Mouse (Mus musculus) hindbrain, embryonic 13.5 days (tissue): ENCODE results near the gene Fbf1. TPM values are rescaled to one million over a fixed set of nuclear protein-coding genes. Genes with fewer than 3 reads are reported as not detected.

Source experiments
- ATAC-seq: fragments of 200-750 bp; cut with Nextera tagmentation; 2 replicates; pipeline ENCODE4 v1.8.0; 2017; ENCODE audit warnings: moderate TSS enrichment; ENCODE audit not compliant: low FRiP score
- H3K27ac ChIP-seq: fragments of 300-500 bp; sonication (generic); 2 replicates; pipeline ENCODE4 v1.5.1; 2015; ENCODE audit warnings: inconsistent platforms, mild to moderate bottlenecking, moderate library complexity
- H3K27me3 ChIP-seq: fragments of 300-500 bp; sonication (generic); 2 replicates; pipeline ENCODE4 v1.6.1; 2015; ENCODE audit warnings: mild to moderate bottlenecking, inconsistent platforms
- H3K36me3 ChIP-seq: fragments of 300-500 bp; sonication (generic); 2 replicates; pipeline ENCODE4 v1.6.1; 2015; ENCODE audit warnings: mild to moderate bottlenecking, inconsistent platforms
- H3K4me1 ChIP-seq: fragments of 300-500 bp; sonication (generic); replicated peaks from 2 replicates; pipeline ENCODE4 v1.6.1; 2015; ENCODE audit warnings: inconsistent platforms
- H3K4me2 ChIP-seq: fragments of 300-500 bp; sonication (generic); 2 replicates; pipeline ENCODE4 v1.6.1; 2015; ENCODE audit warnings: inconsistent platforms, mild to moderate bottlenecking, moderate library complexity
- H3K4me3 ChIP-seq: fragments of 300-500 bp; sonication (generic); 2 replicates; pipeline ENCODE4 v1.5.1; 2015; ENCODE audit warnings: mild to moderate bottlenecking, inconsistent platforms
- H3K9ac ChIP-seq: fragments of 300-500 bp; sonication (generic); 2 replicates; pipeline ENCODE4 v1.6.1; 2015; ENCODE audit warnings: mild to moderate bottlenecking, inconsistent platforms
- H3K9me3 ChIP-seq: fragments of 300-500 bp; sonication (generic); 2 replicates; pipeline ENCODE4 v1.6.1; 2016; ENCODE audit warnings: inconsistent platforms
- WGBS: fragments of 180-500 bp; shearing (Covaris S2); methylation state at CpG from one replicate; pipeline ENCODE4 v1.1.7; 2015; 5-methylcytosine and 5-hydroxymethylcytosine counted together
- polyA plus RNA-seq: library from polyadenylated mRNA; unstranded; fragments of >200 nt; fragmentation: Nextera tagmentation; extraction: Ambion mirVana; gene quantifications from 2 replicates; pipeline ENCODE4 v1.2.1, GENCODE M21; 2015

Gene Fbf1
- polyA plus RNA-seq, 1 experiment from 2014 or later: 64.4 TPM

GRCm38 (mm10) chr11:116176010-116176409, 8.0 kb upstream of the Fbf1 start:
- Histone ChIP-seq H3K4me2 (no peak overlapping the region), H3K9ac (no peak overlapping the region), H3K4me3 (no peak overlapping the region), H3K4me1 (no peaks in the 10 kb centered on the region), H3K27me3 (no peaks in the 10 kb centered on the region), H3K27ac (no peak overlapping the region), H3K36me3 (peaks cover 96% of the 10 kb centered on the region), H3K9me3 (no peaks in the 10 kb centered on the region)
- no peak for ATAC-seq
- 84% methylated on average over 7 of the region's 7 CpGs for WGBS

GRCm38 (mm10) chr11:116174775-116175448, 6.9 kb upstream of the Fbf1 start:
- H3K9me3 ChIP-seq: no peaks in the 10 kb centered on the region
- peaks cover 90% of the 10 kb centered on the region for H3K36me3 ChIP-seq
- no peak overlapping the region for H3K9ac ChIP-seq
- no peak overlapping the region for H3K4me3 ChIP-seq
- no peaks in the 10 kb centered on the region for H3K27me3 ChIP-seq
- WGBS: 93% methylated on average over 22 of the region's 22 CpGs
- H3K4me1 ChIP-seq: no peaks in the 10 kb centered on the region
- no peak for ATAC-seq
- no peak overlapping the region for H3K27ac ChIP-seq
- no peak overlapping the region for H3K4me2 ChIP-seq

DNA sequence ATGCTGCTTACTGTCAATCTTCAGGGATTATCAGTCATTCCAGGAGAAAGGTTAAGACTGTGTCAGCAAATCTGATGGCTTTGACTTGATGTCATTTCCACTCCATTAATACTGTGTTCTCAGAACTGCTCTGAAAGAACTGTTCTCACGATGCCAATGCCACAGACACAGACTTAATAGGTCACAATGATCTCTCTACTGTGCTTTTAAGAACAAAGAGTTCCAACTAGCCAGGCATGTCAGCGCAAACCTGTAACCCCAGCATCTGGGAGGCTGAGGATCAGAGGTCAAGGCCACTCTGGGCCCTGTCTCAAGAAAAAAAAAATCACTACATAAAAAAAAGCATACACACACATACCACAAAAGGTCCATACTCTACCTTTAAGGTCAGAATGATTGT, 4.0 kb upstream of the Fbf1 start:
- Histone ChIP-seq H3K9me3 (no peaks in the 10 kb centered on the region), H3K4me1 (peaks cover 10% of the 10 kb centered on the region), H3K27ac (no peak overlapping the region), H3K4me3 (no peak overlapping the region), H3K36me3 (peaks cover 62% of the 10 kb centered on the region), H3K27me3 (no peaks in the 10 kb centered on the region), H3K9ac (0 out of 2 replicates have a peak overlapping the region, but pooled peaks have one; percentile 2), H3K4me2 (no peak overlapping the region)
- ATAC-seq: no peak
- 89% methylated on average over 2 of the region's 2 CpGs for WGBS

GRCm38 (mm10) chr11:116170003-116170800, 2.2 kb upstream of the Fbf1 start:
- ATAC-seq: no peak
- Histone ChIP-seq H3K9ac (no peak overlapping the region), H3K27me3 (no peaks in the 10 kb centered on the region), H3K27ac (no peak overlapping the region), H3K9me3 (no peaks in the 10 kb centered on the region), H3K4me3 (no peak overlapping the region), H3K4me2 (no peak overlapping the region), H3K36me3 (peaks cover 52% of the 10 kb centered on the region), H3K4me1 (peaks cover 28% of the 10 kb centered on the region)
- 90% methylated on average over 5 of the region's 5 CpGs for WGBS

GRCm38 (mm10) chr11:116169214-116169613, 1.2 kb upstream of the Fbf1 start:
- Histone ChIP-seq H3K36me3 (peaks cover 51% of the 10 kb centered on the region), H3K4me2 (no peak overlapping the region), H3K27me3 (no peaks in the 10 kb centered on the region), H3K9ac (no peak overlapping the region), H3K27ac (no peak overlapping the region), H3K4me1 (peaks cover 28% of the 10 kb centered on the region), H3K4me3 (no peak overlapping the region), H3K9me3 (no peaks in the 10 kb centered on the region)
- ATAC-seq: no peak
- WGBS: 87% methylated on average over 3 of the region's 3 CpGs

GRCm38 (mm10) chr11:116167232-116167631, 734 bp downstream of the Fbf1 start:
- WGBS: 7% methylated on average over 6 of the region's 6 CpGs
- H3K4me2 ChIP-seq: peak overlapping the region; percentile 77
- no peak for ATAC-seq
- peaks cover 41% of the 10 kb centered on the region for H3K36me3 ChIP-seq
- H3K4me3 ChIP-seq: peak overlapping the region; percentile 73
- peak overlapping the region; percentile 96 for H3K27ac ChIP-seq
- H3K4me1 ChIP-seq: peaks cover 41% of the 10 kb centered on the region
- no peaks in the 10 kb centered on the region for H3K9me3 ChIP-seq
- no peaks in the 10 kb centered on the region for H3K27me3 ChIP-seq
- H3K9ac ChIP-seq: peak overlapping the region; percentile 89

DNA sequence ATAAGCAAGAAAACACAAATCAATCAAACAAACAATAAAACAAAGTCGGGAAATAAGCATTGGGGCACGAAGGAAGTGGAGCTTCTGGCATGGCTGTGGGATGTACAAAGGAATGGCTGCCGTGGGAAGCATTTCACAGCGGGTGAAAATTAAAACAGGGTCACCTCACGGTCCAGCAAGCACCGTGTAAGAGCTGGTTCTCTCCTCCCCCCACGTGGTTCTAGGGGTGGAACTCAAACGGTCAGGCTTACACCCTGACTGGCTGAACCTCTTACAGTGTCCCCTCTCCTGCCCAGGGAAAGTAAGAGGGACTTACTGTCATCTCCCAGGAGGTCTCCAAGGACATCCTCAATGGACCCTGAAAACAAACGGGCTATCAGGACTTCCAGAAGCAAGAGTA, 5.0 kb downstream of the Fbf1 start:
- Histone ChIP-seq H3K27ac (no peak overlapping the region), H3K4me3 (no peak overlapping the region), H3K36me3 (peaks cover 62% of the 10 kb centered on the region), H3K27me3 (no peaks in the 10 kb centered on the region), H3K9me3 (no peaks in the 10 kb centered on the region), H3K4me2 (0 out of 2 replicates have a peak overlapping the region, but pooled peaks have one; percentile 6), H3K4me1 (peaks cover 38% of the 10 kb centered on the region), H3K9ac (peak overlapping the region; percentile 46)
- WGBS: 20% methylated on average over 9 of the region's 9 CpGs
- no peak for ATAC-seq

DNA sequence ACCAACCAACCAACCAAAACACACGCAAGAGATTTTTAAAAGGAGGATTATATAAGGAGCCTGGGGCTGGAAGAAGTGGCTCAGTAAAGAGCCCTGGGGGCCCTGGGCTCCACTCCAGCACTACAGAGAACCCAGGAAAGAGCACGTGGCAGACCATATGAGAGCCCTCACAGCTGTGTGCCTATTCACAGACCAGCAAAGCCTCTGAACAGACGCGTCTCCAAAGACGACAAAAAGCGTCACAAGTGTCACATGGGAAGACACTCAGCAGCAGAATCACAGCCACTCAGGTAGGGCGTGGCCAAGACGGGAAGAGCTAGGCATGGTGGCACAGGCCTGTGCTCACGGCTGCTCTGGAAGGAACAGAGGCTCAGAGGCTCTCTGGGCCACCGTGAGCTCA, 5.8 kb downstream of the Fbf1 start:
- H3K27ac ChIP-seq: 0 out of 2 replicates have a peak overlapping the region, but pooled peaks have one; percentile 4
- no peak overlapping the region for H3K4me2 ChIP-seq
- 65% methylated on average over 10 of the region's 10 CpGs for WGBS
- H3K27me3 ChIP-seq: no peaks in the 10 kb centered on the region
- H3K9me3 ChIP-seq: no peaks in the 10 kb centered on the region
- H3K4me3 ChIP-seq: no peak overlapping the region
- no peak; the same call in 1 of the 2 replicates for ATAC-seq
- no peak overlapping the region for H3K9ac ChIP-seq
- H3K4me1 ChIP-seq: peaks cover 35% of the 10 kb centered on the region
- H3K36me3 ChIP-seq: peaks cover 71% of the 10 kb centered on the region

DNA sequence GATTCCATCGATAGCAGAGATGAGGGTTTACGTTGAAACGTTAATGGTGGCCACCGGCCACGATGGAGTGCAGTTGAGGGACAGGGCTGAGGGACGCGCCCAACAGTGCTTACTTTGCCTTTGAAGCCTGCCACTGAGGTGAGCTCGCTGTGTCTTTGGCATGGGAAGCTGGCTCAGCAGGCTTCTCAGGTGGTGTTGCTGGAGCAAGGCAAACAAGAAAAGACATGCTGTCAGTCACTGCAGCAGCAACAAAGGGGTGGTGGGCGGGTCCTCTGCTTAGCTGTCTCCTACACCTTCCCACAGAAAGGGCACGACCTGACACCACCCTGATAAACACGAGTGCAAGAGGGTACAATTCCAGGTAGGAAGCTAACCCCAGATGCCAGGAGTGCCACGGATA, 6.7 kb downstream of the Fbf1 start:
- 68% methylated on average over 12 of the region's 12 CpGs for WGBS
- no peak for ATAC-seq
- Histone ChIP-seq H3K4me3 (no peak overlapping the region), H3K9ac (peak overlapping the region; percentile 43; the same call in 1 of the 2 replicates), H3K9me3 (no peaks in the 10 kb centered on the region), H3K36me3 (peaks cover 79% of the 10 kb centered on the region), H3K27ac (no peak overlapping the region), H3K27me3 (no peaks in the 10 kb centered on the region), H3K4me1 (peaks cover 27% of the 10 kb centered on the region), H3K4me2 (no peak overlapping the region)

GRCm38 (mm10) chr11:116150960-116151359, 17.0 kb downstream of the Fbf1 start:
- no peak overlapping the region for H3K4me2 ChIP-seq
- no peaks in the 10 kb centered on the region for H3K27me3 ChIP-seq
- no peak overlapping the region for H3K4me3 ChIP-seq
- H3K9me3 ChIP-seq: no peaks in the 10 kb centered on the region
- no peak overlapping the region for H3K9ac ChIP-seq
- H3K36me3 ChIP-seq: peaks cover 100% of the 10 kb centered on the region
- H3K27ac ChIP-seq: no peak overlapping the region
- no peak for ATAC-seq
- WGBS: 91% methylated on average over 2 of the region's 2 CpGs
- peaks cover 6% of the 10 kb centered on the region; the same call in 1 of the 2 replicates for H3K4me1 ChIP-seq

DNA sequence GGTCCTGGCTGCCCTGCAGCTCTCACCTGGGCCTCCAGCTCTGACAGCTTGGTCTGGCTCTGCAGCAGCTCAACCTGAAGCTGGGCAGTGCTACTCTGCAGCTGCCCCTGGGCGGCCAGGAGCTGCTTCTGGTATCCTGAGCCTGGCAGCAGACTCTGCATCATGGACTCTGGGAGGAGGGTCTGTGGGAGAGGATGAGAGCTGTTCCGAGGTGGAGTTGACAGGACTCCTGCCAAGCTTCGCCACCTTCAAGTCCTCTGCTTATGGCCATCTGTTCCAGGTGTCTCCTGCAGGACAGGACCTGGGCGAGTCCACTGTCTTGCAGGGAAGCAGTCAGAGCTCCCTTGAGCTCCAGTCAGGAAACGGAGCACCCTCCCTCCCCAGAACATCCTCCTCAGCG, 18.6 kb downstream of the Fbf1 start:
- Histone ChIP-seq H3K4me2 (no peak overlapping the region), H3K27ac (0 out of 2 replicates have a peak overlapping the region, but pooled peaks have one; percentile 23), H3K9me3 (no peaks in the 10 kb centered on the region), H3K9ac (peak overlapping the region; percentile 24; the same call in 1 of the 2 replicates), H3K36me3 (peaks cover 100% of the 10 kb centered on the region), H3K4me1 (peaks cover 10% of the 10 kb centered on the region), H3K27me3 (no peaks in the 10 kb centered on the region), H3K4me3 (no peak overlapping the region)
- 82% methylated on average over 6 of the region's 6 CpGs for WGBS
- no peak for ATAC-seq

DNA sequence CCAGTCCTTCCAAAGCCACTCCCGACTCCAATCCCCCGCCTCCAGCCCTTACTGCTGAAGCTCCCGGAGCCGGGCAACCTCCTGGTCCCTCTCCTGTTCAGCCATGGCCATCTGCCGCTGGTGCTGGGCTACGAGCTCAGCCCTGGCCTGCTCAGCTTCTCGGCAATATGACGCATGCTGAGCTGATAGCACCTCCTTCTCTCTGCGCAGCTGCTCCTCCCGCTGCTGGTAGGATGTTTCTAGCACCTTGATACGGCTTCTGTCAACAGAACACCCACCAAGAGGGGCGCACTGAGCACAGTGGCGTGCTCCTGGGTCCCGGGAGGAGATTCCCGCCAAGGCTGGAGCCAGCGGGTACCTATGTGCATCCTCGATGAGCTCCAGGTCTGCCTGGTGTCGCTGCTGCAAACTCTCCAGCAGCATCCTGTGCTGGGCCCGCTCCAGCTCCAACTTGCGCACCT, 19.2 kb downstream of the Fbf1 start:
- peaks cover 100% of the 10 kb centered on the region for H3K36me3 ChIP-seq
- peaks cover 10% of the 10 kb centered on the region for H3K4me1 ChIP-seq
- H3K27ac ChIP-seq: 0 out of 2 replicates have a peak overlapping the region, but pooled peaks have one; percentile 23
- no peaks in the 10 kb centered on the region for H3K9me3 ChIP-seq
- H3K4me2 ChIP-seq: no peak overlapping the region
- 69% methylated on average over 20 of the region's 20 CpGs for WGBS
- H3K9ac ChIP-seq: peak overlapping the region; percentile 24; the same call in 1 of the 2 replicates
- no peaks in the 10 kb centered on the region for H3K27me3 ChIP-seq
- no peak overlapping the region for H3K4me3 ChIP-seq
- ATAC-seq: no peak
